Mouse (Mus musculus) MEL (cell line): ENCODE results near the gene Pdcd4. TPM values are rescaled to one million over a fixed set of nuclear protein-coding genes. Genes with fewer than 3 reads are reported as not detected.
"Not testable (repeated sequence)": the region's sequence is repeated elsewhere in the genome, so short reads cannot be mapped to it uniquely, and the experiment has no call there.

Experiments used
- DNase-seq: peaks from one replicate; pipeline ENCODE4 v3.0.0; 2011; ENCODE audit warnings: low read depth, low spot score
- H3K27ac ChIP-seq: 2 replicates; pipeline ENCODE4 v1.5.1; 2012; ENCODE audit warnings: low read depth, mild to moderate bottlenecking, control low read depth, low read length, moderate library complexity; ENCODE audit not compliant: control insufficient read depth
- H3K27me3 ChIP-seq, 2 experiments: fragments of 150-350 bp in 1 of 2; sonication (generic) in 1 of 2; 2 replicates each; pipeline ENCODE4 v1.6.1; 2012; ENCODE audit warnings: low read length in 2 of 2, mild to moderate bottlenecking in 2 of 2, improper control_type of control experiment in 1 of 2, moderate library complexity in 1 of 2; ENCODE audit not compliant: insufficient read depth in 2 of 2, control insufficient read depth in 1 of 2
- H3K36me3 ChIP-seq, 2 experiments: 2 replicates each; pipeline ENCODE4 v1.6.1; 2012 to 2014; ENCODE audit warnings: low read length in 2 of 2, improper control_type of control experiment in 1 of 2, inconsistent platforms in 1 of 2, mild to moderate bottlenecking in 1 of 2; ENCODE audit not compliant: insufficient read depth in 2 of 2, control insufficient read depth in 1 of 2
- H3K4me1 ChIP-seq, 2 experiments: fragments of 150-350 bp in 1 of 2; sonication (generic) in 1 of 2; 2 replicates each; pipeline ENCODE4 v1.6.1; 2012; ENCODE audit warnings: low read length in 2 of 2, improper control_type of control experiment in 1 of 2, mild to moderate bottlenecking in 1 of 2; ENCODE audit not compliant: insufficient read depth in 2 of 2, control insufficient read depth in 1 of 2
- H3K4me3 ChIP-seq, 2 experiments: fragments of 150-350 bp in 1 of 2; sonication (generic) in 1 of 2; 2 replicates each; pipeline ENCODE4 v1.5.1; 2012; ENCODE audit warnings: low read depth in 2 of 2, low read length in 2 of 2, mild to moderate bottlenecking in 2 of 2, moderate library complexity in 2 of 2, control low read depth in 1 of 2, improper control_type of control experiment in 1 of 2; ENCODE audit not compliant: control insufficient read depth in 1 of 2, insufficient read depth in 1 of 2
- H3K79me2 ChIP-seq: 2 replicates; pipeline ENCODE4 v1.6.1; 2012; ENCODE audit warnings: mild to moderate bottlenecking, low read length, moderate library complexity; ENCODE audit not compliant: control insufficient read depth, poor library complexity, insufficient read depth
- H3K9ac ChIP-seq: 2 replicates; pipeline ENCODE4 v1.6.1; 2012; ENCODE audit warnings: low read depth, mild to moderate bottlenecking, control low read depth, low read length, moderate library complexity; ENCODE audit not compliant: control insufficient read depth, poor library complexity, severe bottlenecking
- H3K9me3 ChIP-seq: fragments of 150-350 bp; sonication (generic); replicated peaks from 2 replicates; pipeline ENCODE4 v1.6.1; 2012; ENCODE audit warnings: mild to moderate bottlenecking, low read length, improper control_type of control experiment, moderate library complexity; ENCODE audit not compliant: insufficient read depth
- CHD1 ChIP-seq: IDR thresholded peaks from 2 replicates; pipeline ENCODE4 v1.6.1; 2012; ENCODE audit warnings: low read depth, mild to moderate bottlenecking, inconsistent platforms, low read length, improper control_type of control experiment
- CTCF ChIP-seq, 3 experiments: IDR thresholded peaks in 2 of 3; conservative IDR thresholded peaks in 1 of 3; 2 replicates each; pipeline ENCODE4 v1.5.1; 2011 to 2012; ENCODE audit warnings: low read length in 3 of 3, low read depth in 2 of 3, mild to moderate bottlenecking in 2 of 3, improper control_type of control experiment in 1 of 3, inconsistent platforms in 1 of 3, mixed read lengths in 1 of 3, moderate library complexity in 1 of 3; ENCODE audit not compliant: control insufficient read depth in 1 of 3, insufficient read depth in 1 of 3, poor library complexity in 1 of 3, severe bottlenecking in 1 of 3
- ETS1 ChIP-seq: IDR thresholded peaks from 2 replicates; pipeline ENCODE4 v1.6.1; 2012; ENCODE audit warnings: low read depth, mild to moderate bottlenecking, inconsistent platforms, low read length, improper control_type of control experiment, moderate library complexity
- GABPA ChIP-seq: IDR thresholded peaks from 2 replicates; pipeline ENCODE4 v1.6.1; 2012; ENCODE audit warnings: low read depth, mild to moderate bottlenecking, inconsistent platforms, low read length, improper control_type of control experiment, moderate library complexity
- GATA1 ChIP-seq: IDR thresholded peaks from 2 replicates; pipeline ENCODE4 v1.6.1; 2011; ENCODE audit warnings: low read depth, low read length, improper control_type of control experiment
- JUND ChIP-seq: IDR thresholded peaks from 2 replicates; pipeline ENCODE4 v1.6.1; 2011; ENCODE audit warnings: low read depth, mild to moderate bottlenecking, improper control_type of control experiment, low read length
- KAT2A ChIP-seq: conservative IDR thresholded peaks from 2 replicates; pipeline ENCODE4 v1.6.1; 2012; ENCODE audit warnings: low read depth, low read length, improper control_type of control experiment, inconsistent platforms
- MAFK ChIP-seq: IDR thresholded peaks from 2 replicates; pipeline ENCODE4 v1.6.1; 2011; ENCODE audit warnings: low read depth, mild to moderate bottlenecking, low read length, improper control_type of control experiment, borderline replicate concordance
- MAZ ChIP-seq: IDR thresholded peaks from 2 replicates; pipeline ENCODE4 v1.6.1; 2012; ENCODE audit warnings: low read depth, mild to moderate bottlenecking, inconsistent platforms, low read length, improper control_type of control experiment
- MEF2A ChIP-seq: IDR thresholded peaks from 2 replicates; pipeline ENCODE4 v1.6.1; 2014; ENCODE audit warnings: low read depth, mild to moderate bottlenecking, inconsistent platforms, low read length, improper control_type of control experiment; ENCODE audit not compliant: poor library complexity, insufficient replicate concordance, severe bottlenecking; ENCODE audit errors: extremely low read depth
- MYB ChIP-seq: IDR thresholded peaks from 2 replicates; pipeline ENCODE4 v1.6.1; 2011; ENCODE audit warnings: mild to moderate bottlenecking, low read depth, low read length, improper control_type of control experiment
- NRF1 ChIP-seq: IDR thresholded peaks from 2 replicates; pipeline ENCODE4 v1.6.1; 2014; ENCODE audit warnings: low read depth, mild to moderate bottlenecking, inconsistent platforms, low read length, improper control_type of control experiment, moderate library complexity; ENCODE audit not compliant: poor library complexity, insufficient read depth, severe bottlenecking
- POLR2AphosphoS5 ChIP-seq: IDR thresholded peaks from 2 replicates; pipeline ENCODE4 v1.6.1; 2012; ENCODE audit warnings: low read depth, borderline replicate concordance, mild to moderate bottlenecking, inconsistent platforms, low read length, moderate library complexity, mixed read lengths
- RAD21 ChIP-seq: IDR thresholded peaks from 2 replicates; pipeline ENCODE4 v1.6.1; 2011; ENCODE audit warnings: mild to moderate bottlenecking, low read depth, low read length, improper control_type of control experiment
- SMC3 ChIP-seq: IDR thresholded peaks from 2 replicates; pipeline ENCODE4 v1.6.1; 2011; ENCODE audit warnings: low read depth, low read length, improper control_type of control experiment
- TBP ChIP-seq: IDR thresholded peaks from 2 replicates; pipeline ENCODE4 v1.8.0; 2011; ENCODE audit warnings: low read depth, low read length, improper control_type of control experiment
- UBTF ChIP-seq: IDR thresholded peaks from 2 replicates; pipeline ENCODE4 v1.6.1; 2012; ENCODE audit warnings: low read depth, mild to moderate bottlenecking, inconsistent platforms, low read length, improper control_type of control experiment, moderate library complexity, borderline replicate concordance; ENCODE audit not compliant: insufficient read depth
- USF1 ChIP-seq: IDR thresholded peaks from 2 replicates; pipeline ENCODE4 v1.6.1; 2014; ENCODE audit warnings: low read depth, mild to moderate bottlenecking, inconsistent platforms, low read length, improper control_type of control experiment, moderate library complexity
- ZKSCAN1 ChIP-seq: IDR thresholded peaks from 2 replicates; pipeline ENCODE4 v1.6.1; 2012; ENCODE audit warnings: low read depth, mild to moderate bottlenecking, inconsistent platforms, low read length, improper control_type of control experiment, moderate library complexity
- polyA plus RNA-seq, 2 experiments: library from polyadenylated mRNA; stranded (reverse) in 1 of 2; unstranded in 1 of 2; fragments of >175 nt in 1 of 2; fragments of >200 nt in 1 of 2; gene quantifications; 2 replicates each; pipeline versions ENCODE4 v1.2.1 to v1.2.4; 2012; ENCODE audit warnings: low replicate concordance in 2 of 2, low read depth in 1 of 2; ENCODE audit not compliant: insufficient read length in 2 of 2, insufficient read depth in 1 of 2, missing spikeins in 1 of 2
- total RNA-seq: library from RNA; depleted of rRNA; stranded (reverse); fragments of 300-350 nt; gene quantifications from 2 replicates; pipeline ENCODE4 v1.2.3, GENCODE M21; 2012

The Pdcd4 gene
- total and polyA plus RNA-seq, 3 experiments = 30.0 to 37.6 TPM; not detected in 1

DNA sequence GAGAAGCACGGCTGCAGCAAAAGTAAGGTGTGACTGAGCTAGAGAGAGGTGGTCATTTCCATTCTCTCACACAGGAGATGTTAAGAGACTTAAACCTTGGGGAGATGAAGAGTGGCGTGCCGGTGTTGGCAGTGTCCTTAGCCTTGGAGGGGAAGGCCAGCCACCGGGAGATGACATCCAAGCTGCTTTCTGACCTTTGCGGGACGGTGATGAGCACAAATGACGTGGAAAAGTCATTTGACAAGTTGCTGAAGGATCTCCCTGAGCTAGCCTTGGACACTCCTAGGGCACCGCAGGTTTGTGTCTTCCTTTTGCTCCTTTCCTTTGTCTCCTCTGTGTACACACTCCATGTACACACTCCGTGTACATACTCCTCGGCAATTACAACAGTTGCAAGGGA lies 27.5 kb downstream of the Pdcd4 start:
- TF ChIP-seq CHD1 (no peak), SMC3 (no peak), CTCF (IDR thresholded peaks at IDR 0.05 in 2 of 3, conservative IDR thresholded peaks at IDR 0.05 in 1 of 3; ENCODE audit: control insufficient read depth in 1 of 3, insufficient read depth in 1 of 3, low read depth in 2 of 3, low read length in 3 of 3, poor library complexity in 1 of 3, severe bottlenecking in 1 of 3) (no peak), TBP (no peak), NRF1 (no peak), RAD21 (no peak), JUND (no peak), ZKSCAN1 (no peak), ETS1 (no peak), MAFK (no peak), GATA1 (no peak), KAT2A (no peak), MEF2A (no peak), UBTF (no peak), POLR2AphosphoS5 (no peak), USF1 (no peak), MYB (no peak), MAZ (no peak), GABPA (no peak)
- H3K27ac ChIP-seq = no peak overlapping the region
- H3K9me3 ChIP-seq = no peaks in the 10 kb centered on the region
- no peaks in the 10 kb centered on the region for H3K27me3 ChIP-seq
- no peaks in the 10 kb centered on the region for H3K4me1 ChIP-seq
- peaks cover 2 to 5% of the 10 kb centered on the region in 2 experiments; a peak in 2 of 4 replicates for H3K36me3 ChIP-seq
- H3K9ac ChIP-seq = no peak overlapping the region
- DNase-seq = no peak
- no peaks in the 10 kb centered on the region for H3K79me2 ChIP-seq
- no peak overlapping the region for H3K4me3 ChIP-seq

DNA sequence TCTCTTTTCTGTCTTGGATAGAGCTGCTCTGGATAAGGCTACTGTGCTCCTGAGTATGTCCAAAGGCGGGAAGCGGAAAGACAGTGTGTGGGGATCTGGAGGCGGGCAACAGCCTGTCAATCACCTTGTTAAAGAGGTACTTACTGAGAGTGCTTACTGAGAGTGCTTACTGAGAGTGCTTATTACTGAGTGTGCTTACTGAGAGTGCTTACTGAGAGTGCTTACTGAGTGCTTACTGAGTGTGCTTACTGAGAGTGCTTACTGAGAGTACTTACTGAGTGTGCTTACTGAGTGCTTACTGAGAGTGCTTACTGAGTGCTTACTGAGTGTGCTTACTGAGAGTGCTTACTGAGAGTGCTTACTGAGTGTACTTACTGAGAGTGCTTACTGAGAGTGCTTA lies 30.0 kb downstream of the Pdcd4 start:
- H3K9me3 ChIP-seq, DNase-seq, H3K79me2 ChIP-seq, H3K4me3 ChIP-seq, H3K27me3 ChIP-seq, H3K36me3 ChIP-seq, H3K9ac ChIP-seq, H3K27ac ChIP-seq: not testable (repeated sequence)
- peaks cover 0 to 11% of the 10 kb centered on the region in 2 experiments; a peak in 3 of 4 replicates for H3K4me1 ChIP-seq
